Mouse (Mus musculus) hindbrain, embryonic 13.5 days (tissue): ENCODE measurements around the gene Capza3. TPM values are rescaled to one million over a fixed set of nuclear protein-coding genes. Genes with fewer than 3 reads are reported as not detected.

Experiments
- ATAC-seq: fragments of 200-750 bp; cut with Nextera tagmentation; 2 replicates; pipeline ENCODE4 v1.8.0; 2017; ENCODE audit warnings: moderate TSS enrichment; ENCODE audit not compliant: low FRiP score
- H3K27ac ChIP-seq: fragments of 300-500 bp; sonication (generic); 2 replicates; pipeline ENCODE4 v1.5.1; 2015; ENCODE audit warnings: inconsistent platforms, mild to moderate bottlenecking, moderate library complexity
- H3K27me3 ChIP-seq: fragments of 300-500 bp; sonication (generic); 2 replicates; pipeline ENCODE4 v1.6.1; 2015; ENCODE audit warnings: mild to moderate bottlenecking, inconsistent platforms
- H3K36me3 ChIP-seq: fragments of 300-500 bp; sonication (generic); 2 replicates; pipeline ENCODE4 v1.6.1; 2015; ENCODE audit warnings: mild to moderate bottlenecking, inconsistent platforms
- H3K4me1 ChIP-seq: fragments of 300-500 bp; sonication (generic); replicated peaks from 2 replicates; pipeline ENCODE4 v1.6.1; 2015; ENCODE audit warnings: inconsistent platforms
- H3K4me2 ChIP-seq: fragments of 300-500 bp; sonication (generic); 2 replicates; pipeline ENCODE4 v1.6.1; 2015; ENCODE audit warnings: inconsistent platforms, mild to moderate bottlenecking, moderate library complexity
- H3K4me3 ChIP-seq: fragments of 300-500 bp; sonication (generic); 2 replicates; pipeline ENCODE4 v1.5.1; 2015; ENCODE audit warnings: mild to moderate bottlenecking, inconsistent platforms
- H3K9ac ChIP-seq: fragments of 300-500 bp; sonication (generic); 2 replicates; pipeline ENCODE4 v1.6.1; 2015; ENCODE audit warnings: mild to moderate bottlenecking, inconsistent platforms
- H3K9me3 ChIP-seq: fragments of 300-500 bp; sonication (generic); 2 replicates; pipeline ENCODE4 v1.6.1; 2016; ENCODE audit warnings: inconsistent platforms
- WGBS: fragments of 180-500 bp; shearing (Covaris S2); methylation state at CpG from one replicate; pipeline ENCODE4 v1.1.7; 2015; 5-methylcytosine and 5-hydroxymethylcytosine counted together
- polyA plus RNA-seq: library from polyadenylated mRNA; unstranded; fragments of >200 nt; fragmentation: Nextera tagmentation; extraction: Ambion mirVana; gene quantifications from 2 replicates; pipeline ENCODE4 v1.2.1, GENCODE M21; 2015

Gene Capza3
- polyA plus RNA-seq: not detected in 2 replicates

- Histone ChIP-seq H3K27ac (no peak within 1 kb of the TSS), H3K4me1 (no peaks in the 10 kb centered on the region), H3K9ac (no peak within 1 kb of the TSS), H3K4me2 (no peak within 1 kb of the TSS), H3K9me3 (no peaks in the 10 kb centered on the region), H3K36me3 (no peaks in the 10 kb centered on the region), H3K27me3 (no peaks in the 10 kb centered on the region), H3K4me3 (no peak within 1 kb of the TSS)
- 91% methylated on average over 7 of the region's 7 CpGs for WGBS
- ATAC-seq: no peak
Observed at GRCm38 (mm10) chr6:140040952-140041351, at the start of gene Capza3. Capza3 (plus strand) TSS chr6:140041252.

- Histone ChIP-seq H3K36me3 (no peaks in the 10 kb centered on the region), H3K4me2 (no peak overlapping the region), H3K9me3 (no peaks in the 10 kb centered on the region), H3K9ac (no peak overlapping the region), H3K27ac (no peak overlapping the region), H3K4me3 (no peak overlapping the region), H3K27me3 (no peaks in the 10 kb centered on the region), H3K4me1 (no peaks in the 10 kb centered on the region)
- WGBS: 82% methylated on average over 3 of the region's 3 CpGs
- ATAC-seq: no peak
Observed at GRCm38 (mm10) chr6:140005181-140005580, 35.9 kb upstream of the Capza3 start.

- Histone ChIP-seq H3K4me2 (no peak overlapping the region), H3K27me3 (no peaks in the 10 kb centered on the region), H3K9me3 (no peaks in the 10 kb centered on the region), H3K27ac (no peak overlapping the region), H3K4me1 (0 out of 2 replicates have a peak, but pooled peaks cover 3% of the 10 kb centered on the region), H3K9ac (no peak overlapping the region), H3K4me3 (no peak overlapping the region), H3K36me3 (no peaks in the 10 kb centered on the region)
- no peak for ATAC-seq
- WGBS: 82% methylated on average over 7 of the region's 7 CpGs
Observed at GRCm38 (mm10) chr6:140024404-140024803, 16.6 kb upstream of the Capza3 start.

GRCm38 (mm10) chr6:140041357-140041756, 305 bp downstream of the Capza3 start, which contains the start of gene Plcz1:
Plcz1 (minus strand) TSS chr6:140041457.
- Histone ChIP-seq H3K9me3 (no peaks in the 10 kb centered on the region), H3K27me3 (no peaks in the 10 kb centered on the region), H3K4me1 (no peaks in the 10 kb centered on the region), H3K36me3 (no peaks in the 10 kb centered on the region), H3K4me3 (no peak within 1 kb of the TSS), H3K27ac (no peak within 1 kb of the TSS), H3K4me2 (no peak within 1 kb of the TSS), H3K9ac (no peak within 1 kb of the TSS)
- no peak for ATAC-seq
- 93% methylated on average over 5 of the region's 5 CpGs for WGBS

GRCm38 (mm10) chr6:140051476-140051875, 10.4 kb downstream of the Capza3 start:
- Histone ChIP-seq H3K9me3 (no peaks in the 10 kb centered on the region), H3K9ac (no peak overlapping the region), H3K4me3 (no peak overlapping the region), H3K36me3 (no peaks in the 10 kb centered on the region), H3K27me3 (no peaks in the 10 kb centered on the region), H3K27ac (no peak overlapping the region), H3K4me1 (no peaks in the 10 kb centered on the region), H3K4me2 (no peak overlapping the region)
- ATAC-seq: no peak
- 81% methylated on average over 5 of the region's 5 CpGs for WGBS

- H3K4me2 ChIP-seq: no peak overlapping the region
Observed at GRCm38 (mm10) chr6:140054271-140054928, 13.3 kb downstream of the Capza3 start.

GRCm38 (mm10) chr6:140069177-140069576, 28.1 kb downstream of the Capza3 start:
- Histone ChIP-seq H3K9ac (no peak overlapping the region), H3K27ac (no peak overlapping the region), H3K4me1 (no peaks in the 10 kb centered on the region), H3K4me2 (no peak overlapping the region), H3K27me3 (no peaks in the 10 kb centered on the region), H3K4me3 (no peak overlapping the region), H3K9me3 (0 out of 2 replicates have a peak, but pooled peaks cover 5% of the 10 kb centered on the region), H3K36me3 (no peaks in the 10 kb centered on the region)
- WGBS: 87% methylated on average over 8 of the region's 8 CpGs
- no peak for ATAC-seq

More at GRCm38 (mm10) chr6:140054271-140054928, 13.3 kb downstream of the Capza3 start:
- no peak for ATAC-seq
- 76% methylated on average over 5 of the region's 5 CpGs for WGBS
- Histone ChIP-seq H3K27ac (no peak overlapping the region), H3K4me1 (no peaks in the 10 kb centered on the region), H3K9me3 (no peaks in the 10 kb centered on the region), H3K4me3 (no peak overlapping the region), H3K36me3 (no peaks in the 10 kb centered on the region), H3K9ac (no peak overlapping the region), H3K27me3 (no peaks in the 10 kb centered on the region)

GRCm38 (mm10) chr6:140080933-140081332, 39.9 kb downstream of the Capza3 start:
- Histone ChIP-seq H3K9me3 (0 out of 2 replicates have a peak, but pooled peaks cover 5% of the 10 kb centered on the region), H3K27me3 (no peaks in the 10 kb centered on the region), H3K36me3 (no peaks in the 10 kb centered on the region), H3K4me2 (no peak overlapping the region), H3K4me1 (no peaks in the 10 kb centered on the region), H3K27ac (no peak overlapping the region), H3K4me3 (no peak overlapping the region), H3K9ac (no peak overlapping the region)
- 88% methylated on average over 7 of the region's 7 CpGs for WGBS
- ATAC-seq: no peak

- Histone ChIP-seq H3K4me3 (no peak overlapping the region), H3K9me3 (0 out of 2 replicates have a peak, but pooled peaks cover 5% of the 10 kb centered on the region), H3K4me2 (no peak overlapping the region), H3K27me3 (no peaks in the 10 kb centered on the region), H3K27ac (no peak overlapping the region), H3K4me1 (no peaks in the 10 kb centered on the region), H3K36me3 (no peaks in the 10 kb centered on the region), H3K9ac (no peak overlapping the region)
- 80% methylated on average over 3 of the region's 3 CpGs for WGBS
- ATAC-seq: no peak
Observed at GRCm38 (mm10) chr6:140081739-140082138, 40.7 kb downstream of the Capza3 start.

GRCm38 (mm10) chr6:140089855-140090254, 48.8 kb downstream of the Capza3 start:
- H3K4me1 ChIP-seq: no peaks in the 10 kb centered on the region
- no peaks in the 10 kb centered on the region for H3K27me3 ChIP-seq
- no peak for ATAC-seq
- no peak overlapping the region for H3K9ac ChIP-seq
- H3K4me2 ChIP-seq: no peak overlapping the region
- H3K9me3 ChIP-seq: no peaks in the 10 kb centered on the region
- no peaks in the 10 kb centered on the region for H3K36me3 ChIP-seq
- H3K27ac ChIP-seq: no peak overlapping the region
- no peak overlapping the region for H3K4me3 ChIP-seq
- 88% methylated on average over 5 of the region's 5 CpGs for WGBS

Other genes starting within 250 kb of the Capza3 start
- 0.12 TPM in 2 replicates for gene Plcz1, start 205 bp downstream of the Capza3 start, polyA plus RNA-seq